Mouse (Mus musculus) CD4-positive, CD25-positive, alpha-beta regulatory T cell, adult 9 weeks (primary cell): Measurements from ENCODE around the gene Dusp15. TPM values are rescaled to one million over a fixed set of nuclear protein-coding genes. Genes with fewer than 3 reads are reported as not detected.

ENCODE experiments used
- polyA plus RNA-seq: library from polyadenylated mRNA; unstranded; fragments of 100-300 nt; shearing (Covaris generic); gene quantifications from one replicate; pipeline ENCODE4 v1.2.1, GENCODE M21; 2017

Dusp15 gene
- polyA plus RNA-seq, result not detected

DNA sequence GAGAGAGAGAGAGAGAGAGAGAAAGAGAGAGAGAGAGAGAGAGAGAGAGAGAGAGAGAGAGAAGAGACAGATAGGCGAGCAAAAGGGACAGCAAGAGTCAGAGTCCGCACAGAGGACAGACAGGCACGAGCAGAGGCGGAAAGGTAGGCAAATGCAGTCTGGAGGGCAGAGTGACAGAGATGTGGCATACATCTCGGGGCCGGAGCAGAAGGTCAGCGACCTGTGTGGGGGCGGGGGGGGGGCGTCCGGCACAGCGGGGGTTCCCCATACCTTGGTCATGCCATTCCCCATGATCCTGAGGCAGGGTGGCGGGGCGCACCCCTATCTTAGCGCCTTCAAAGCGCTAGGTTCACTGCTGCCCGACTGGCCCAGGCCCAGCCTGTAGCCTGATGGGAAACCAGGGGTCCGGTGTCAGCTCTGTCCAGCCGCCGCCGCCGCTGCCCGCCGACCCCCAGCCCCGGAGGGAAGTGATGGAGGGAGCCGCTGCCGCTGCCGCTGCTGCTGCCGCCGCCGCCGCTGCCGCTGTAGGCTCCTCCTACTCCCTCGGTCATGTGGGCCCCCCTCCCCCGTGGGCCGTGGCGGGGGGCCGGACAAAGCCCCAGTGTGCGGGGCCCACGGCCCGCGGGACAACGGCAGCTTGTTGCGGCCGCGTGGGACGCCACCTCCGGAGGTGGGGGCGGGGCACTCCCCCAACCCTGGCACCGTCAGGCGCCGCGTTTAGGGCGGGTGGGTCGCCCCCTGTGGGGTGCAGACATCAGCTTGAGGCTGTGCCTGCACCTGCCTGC lies at the start of gene Dusp15:
Gene Dusp15, minus strand, starts transcription at position 634 of the 785 bp plus-strand sequence.

DNA sequence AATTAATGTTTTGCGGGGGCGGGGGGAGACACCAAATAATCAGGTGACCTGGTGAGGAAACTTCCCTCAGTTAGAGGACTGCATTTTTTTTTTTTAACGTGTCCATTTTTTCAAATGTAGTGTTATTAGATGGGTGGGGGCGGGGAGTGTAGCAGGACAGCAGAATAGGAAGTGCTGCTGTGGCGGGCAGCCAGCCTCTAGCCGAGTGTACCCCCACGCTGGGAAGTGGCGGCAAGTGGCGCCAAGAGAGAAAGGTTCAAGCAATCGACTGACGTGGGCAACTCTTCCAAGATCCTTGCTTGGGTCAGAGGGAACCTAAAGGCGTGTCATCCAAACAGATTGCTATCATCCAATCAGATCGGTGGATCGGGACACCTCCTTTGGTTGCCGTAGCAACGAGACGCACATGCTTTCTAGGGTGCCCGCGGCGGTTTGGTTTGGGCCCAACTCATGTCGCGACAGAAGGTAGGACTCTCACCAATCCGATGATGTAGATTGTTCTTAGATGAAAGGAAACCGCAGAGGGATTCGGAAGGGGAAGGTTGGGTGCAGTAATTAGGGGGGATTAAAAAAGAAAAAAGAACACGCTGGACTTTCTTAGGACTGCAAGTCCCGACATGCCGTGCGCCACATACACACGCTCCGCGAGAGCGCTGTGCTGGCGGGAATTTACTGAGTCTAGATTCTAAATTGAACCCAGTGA lies 10.7 kb upstream of the Dusp15 start, which contains the start of gene Ttll9:
Gene Ttll9, plus strand, starts transcription at position 395 of the 703 bp plus-strand sequence.

DNA sequence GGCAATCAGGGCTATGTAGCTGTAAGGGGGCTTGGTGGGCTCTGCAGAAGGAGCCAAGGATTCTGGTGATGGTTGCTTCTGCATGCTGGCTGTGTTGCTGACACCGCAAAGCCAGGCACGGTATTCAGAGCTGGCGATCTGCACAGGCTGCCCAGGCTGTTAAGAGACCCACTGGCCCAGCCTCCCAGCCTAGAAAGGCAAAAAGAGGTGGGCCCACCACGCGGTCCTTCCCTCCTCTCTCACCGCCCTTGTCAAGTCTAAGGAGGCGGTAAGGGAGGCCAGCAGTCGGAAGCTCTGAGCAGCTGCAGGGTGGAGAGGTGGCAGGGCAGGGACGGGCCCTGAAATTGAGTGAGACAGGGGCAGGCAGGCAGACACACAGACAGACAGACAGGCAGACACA lies 18.4 kb downstream of the Dusp15 start, which contains the start of gene Foxs1:
Gene Foxs1, minus strand, starts transcription at position 161 of the 400 bp plus-strand sequence.

DNA sequence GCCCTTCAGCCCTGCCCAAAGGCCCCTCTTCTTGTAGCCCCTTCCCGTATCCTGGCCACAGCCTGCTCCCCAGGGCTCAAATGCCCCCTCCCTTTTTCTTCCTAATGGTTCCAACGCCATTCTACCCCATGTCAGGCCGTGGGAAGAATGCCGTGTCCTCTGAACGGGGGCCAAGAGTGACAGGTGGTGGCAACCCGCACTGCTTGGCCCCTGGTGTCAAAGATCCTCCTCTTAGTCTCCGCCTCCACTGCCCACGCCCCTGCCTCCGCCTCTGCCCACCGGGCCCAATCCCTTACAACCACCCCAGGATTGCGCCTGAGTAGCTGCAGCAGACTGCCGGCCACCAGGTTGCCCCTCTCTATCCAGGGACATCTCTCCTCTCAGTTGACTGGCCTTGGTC lies 40.5 kb downstream of the Dusp15 start, which contains the start of gene Mylk2:
Gene Mylk2, plus strand, starts transcription at position 322 of the 400 bp plus-strand sequence.

Other genes with a start within 250 kb of the Dusp15 start
- gene Id1, start 215.4 kb downstream of the Dusp15 start, polyA plus RNA-seq, result not detected
- not detected for gene Cox4i2, start 197.5 kb downstream of the Dusp15 start, polyA plus RNA-seq
- 69.7 TPM for gene Bcl2l1, start 120.0 kb downstream of the Dusp15 start, polyA plus RNA-seq
- gene Tpx2, start 103.7 kb downstream of the Dusp15 start, polyA plus RNA-seq, result 4.1 TPM
- not detected for gene Mylk2, start 40.3 kb downstream of the Dusp15 start, polyA plus RNA-seq
- not detected for gene Foxs1, start 18.5 kb downstream of the Dusp15 start, polyA plus RNA-seq
- 1.3 TPM for gene Ttll9, start 10.8 kb upstream of the Dusp15 start, polyA plus RNA-seq
- 200 TPM for gene Pdrg1, start 63.7 kb upstream of the Dusp15 start, polyA plus RNA-seq
- gene Xkr7, start 80.2 kb upstream of the Dusp15 start, polyA plus RNA-seq, result not detected
- not detected for gene Ccm2l, start 114.3 kb upstream of the Dusp15 start, polyA plus RNA-seq
- 0.77 TPM for gene Hck, start 156.8 kb upstream of the Dusp15 start, polyA plus RNA-seq
- gene Tm9sf4, start 209.6 kb upstream of the Dusp15 start, polyA plus RNA-seq, result 71.9 TPM